Mouse (Mus musculus) adrenal gland, adult 8-10 months (tissue): Measurements from ENCODE around the gene Mrpl14. TPM values are rescaled to one million over a fixed set of nuclear protein-coding genes. Genes with fewer than 3 reads are reported as not detected.

Experiments used
- DNase-seq: peaks from one replicate; pipeline ENCODE4 v3.0.0; 2022
- total RNA-seq, 4 experiments: library from RNA; stranded (reverse); gene quantifications; 2 replicates each; pipeline ENCODE4 v1.2.4; 2022

Mrpl14 gene
- total RNA-seq, 4 experiments from 2014 or later, result 109 to 120 (median 112) TPM

- no peak for DNase-seq
These were observed 3.0 kb downstream of the Mrpl14 start for GRCm38 (mm10) chr17:45689120-45689519.

DNA sequence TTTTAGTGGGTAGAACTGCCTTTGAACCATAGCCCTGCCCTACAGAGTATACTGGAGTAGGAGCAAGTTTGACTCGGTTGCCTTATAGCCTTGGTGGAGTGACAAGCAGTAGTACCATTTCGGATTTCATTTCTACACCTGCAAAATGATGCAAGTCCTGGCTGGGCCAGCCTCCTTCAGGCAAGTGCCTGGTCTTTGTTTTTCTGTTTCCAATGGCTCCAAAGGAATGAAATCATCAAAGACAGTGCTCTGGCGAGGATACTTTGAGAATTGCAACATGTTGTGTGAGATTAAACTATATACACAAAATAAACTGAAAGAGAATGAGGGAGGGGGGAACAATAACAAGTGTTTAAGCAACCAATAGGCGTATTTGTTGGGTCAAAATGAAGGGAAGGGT lies 3.9 kb downstream of the Mrpl14 start:
- no peak for DNase-seq

DNA sequence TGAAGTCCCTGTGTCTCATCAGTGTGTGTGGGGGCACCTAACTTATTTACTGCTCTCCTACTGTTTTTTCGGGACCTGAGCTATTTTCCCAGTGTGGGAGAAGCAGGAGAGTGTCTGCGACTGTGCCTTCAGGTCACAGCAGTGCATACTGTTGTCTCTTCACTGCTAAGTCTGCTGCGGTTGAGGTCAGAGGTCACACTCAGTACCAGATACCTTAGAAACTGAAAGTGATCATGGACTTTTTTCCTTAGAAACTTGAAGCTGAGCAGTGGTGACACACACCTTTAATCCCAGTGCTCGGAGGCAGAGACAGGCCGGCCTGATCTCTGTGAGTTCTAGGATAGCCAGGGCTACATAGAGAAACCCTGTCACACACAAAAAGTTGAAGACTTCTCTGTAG lies 6.0 kb downstream of the Mrpl14 start:
- DNase-seq, result no peak

GRCm38 (mm10) chr17:45693812-45694565 lies 7.9 kb downstream of the Mrpl14 start:
- no peak for DNase-seq

DNA sequence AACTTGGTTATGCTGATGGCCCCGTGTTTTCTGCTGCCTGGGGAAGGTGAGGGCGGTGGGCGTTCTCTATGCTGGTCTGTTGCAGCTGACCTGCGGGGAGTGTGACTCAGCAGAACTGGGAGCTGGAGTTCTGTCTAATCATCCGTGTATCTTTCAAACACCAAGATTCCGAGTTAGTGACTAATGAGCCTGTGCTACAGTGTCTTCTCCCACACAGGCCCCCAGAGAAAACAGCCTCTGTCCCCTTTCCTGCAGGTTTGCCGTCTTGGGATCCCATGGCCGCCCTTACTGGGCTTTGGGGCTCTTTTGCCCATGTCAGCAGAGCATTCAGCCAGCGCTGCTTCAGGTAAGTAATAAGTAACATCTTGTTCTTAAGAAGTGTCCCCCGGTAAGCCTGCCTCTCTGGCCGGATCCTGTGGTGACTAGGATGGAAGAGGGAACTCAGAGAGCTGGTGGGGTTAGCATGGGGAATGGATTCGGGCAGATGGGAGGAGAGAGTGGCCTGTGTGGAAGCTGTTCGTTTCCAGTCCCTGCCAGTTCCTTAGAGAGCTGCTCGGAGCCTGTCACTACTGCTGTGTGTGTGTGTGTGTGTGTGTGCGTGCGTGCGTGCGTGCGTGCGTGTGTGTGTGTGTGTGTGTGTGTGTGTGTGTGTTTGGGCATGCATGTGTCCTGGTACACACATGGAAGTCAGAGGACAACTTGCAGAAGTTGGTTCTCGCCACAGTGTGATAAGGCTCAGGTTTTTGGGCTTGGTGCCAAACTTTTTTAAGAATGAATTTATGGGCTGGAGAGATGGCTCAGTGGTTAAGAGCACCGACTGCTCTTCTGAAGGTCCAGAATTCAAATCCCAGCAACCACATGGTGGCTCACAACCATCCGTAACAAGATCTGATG lies 9.4 kb downstream of the Mrpl14 start:
- no peak for DNase-seq

DNA sequence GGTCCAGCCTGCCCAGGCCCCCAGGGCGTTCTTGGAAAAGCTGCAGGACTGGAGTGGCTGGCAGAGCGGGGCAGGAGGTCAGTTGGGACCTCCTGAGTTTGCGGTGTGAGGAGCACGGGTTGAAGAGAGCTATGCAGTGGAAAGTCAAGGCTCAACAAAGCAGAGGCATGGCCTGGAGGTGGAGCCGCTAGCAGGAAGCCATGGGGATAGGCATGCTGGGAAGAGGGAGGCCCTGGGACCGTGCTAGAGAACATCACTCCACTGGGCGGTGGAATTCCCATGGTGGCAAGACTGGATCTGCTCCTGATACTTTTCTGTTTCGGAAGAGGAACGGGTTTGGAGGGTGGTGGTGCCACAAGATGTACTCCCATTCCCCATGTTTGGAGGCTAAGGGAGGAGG lies 10.9 kb downstream of the Mrpl14 start:
- DNase-seq, result no peak

- DNase-seq, result no peak
These were observed 12.2 kb downstream of the Mrpl14 start for GRCm38 (mm10) chr17:45698368-45698767.

DNA sequence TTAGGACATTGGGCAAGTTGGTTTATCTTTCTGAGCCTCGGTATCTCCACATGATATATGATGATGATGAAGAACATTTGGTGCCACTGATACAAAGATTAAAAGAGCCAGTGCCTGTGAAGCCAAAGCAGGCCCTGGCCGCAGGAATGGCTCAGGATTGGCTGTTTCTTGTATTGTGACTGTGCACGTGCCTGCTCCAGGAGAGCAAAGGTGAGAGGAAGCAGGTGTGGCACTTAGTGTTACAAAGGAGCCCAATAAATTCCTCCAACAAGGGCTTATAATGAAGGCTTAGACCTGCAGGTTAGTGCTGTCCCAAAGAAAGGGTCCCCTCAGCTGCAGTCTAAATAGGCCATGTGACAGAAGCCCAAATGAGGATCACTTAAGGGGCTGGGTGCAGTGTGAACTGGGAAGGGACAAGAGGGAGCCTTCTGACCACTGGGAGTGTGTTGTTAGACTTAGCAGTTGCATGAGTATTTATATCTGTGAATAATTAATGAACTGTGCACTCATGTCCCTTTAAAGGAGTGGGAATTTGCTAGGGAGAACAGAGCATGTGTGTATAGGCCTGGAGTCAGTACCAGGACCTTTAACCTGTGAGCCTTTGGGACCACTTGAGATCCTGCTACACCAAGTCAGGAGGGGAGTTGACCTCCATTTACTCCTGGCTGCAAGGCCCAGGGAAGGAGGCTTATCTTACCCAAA lies 13.1 kb downstream of the Mrpl14 start:
- no peak for DNase-seq

GRCm38 (mm10) chr17:45700496-45701235 lies 14.5 kb downstream of the Mrpl14 start:
- no peak for DNase-seq

- no peak for DNase-seq
These were observed 15.1 kb downstream of the Mrpl14 start for GRCm38 (mm10) chr17:45701236-45701591.

GRCm38 (mm10) chr17:45702254-45702653 lies 16.1 kb downstream of the Mrpl14 start:
- no peak for DNase-seq

- no peak for DNase-seq
These were observed 17.1 kb downstream of the Mrpl14 start for GRCm38 (mm10) chr17:45703187-45703586.

GRCm38 (mm10) chr17:45706796-45707195 lies 20.7 kb downstream of the Mrpl14 start:
- DNase-seq, result no peak

DNA sequence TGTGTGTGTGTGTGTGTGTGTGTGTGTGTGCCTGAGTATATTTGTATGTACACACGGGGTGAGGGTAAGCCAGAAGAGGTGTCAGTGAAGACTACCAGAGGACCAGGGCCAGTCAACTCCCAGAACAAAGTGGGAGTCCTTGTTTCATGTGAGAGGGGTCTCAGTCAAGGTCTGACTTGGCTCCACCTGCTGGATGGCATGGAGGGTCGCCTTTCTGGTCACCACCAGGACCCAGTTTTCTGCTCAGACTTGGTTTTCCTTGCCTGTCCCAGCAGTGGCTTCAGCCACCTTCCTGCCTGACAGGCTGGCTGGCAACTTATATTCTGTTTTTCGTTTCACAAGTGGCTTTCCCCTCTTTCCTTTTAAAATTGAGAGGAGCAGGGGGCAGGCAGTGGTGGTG lies 21.3 kb downstream of the Mrpl14 start:
- DNase-seq, result no peak

- DNase-seq, result no peak
These were observed 22.1 kb downstream of the Mrpl14 start for GRCm38 (mm10) chr17:45708179-45708578.

DNA sequence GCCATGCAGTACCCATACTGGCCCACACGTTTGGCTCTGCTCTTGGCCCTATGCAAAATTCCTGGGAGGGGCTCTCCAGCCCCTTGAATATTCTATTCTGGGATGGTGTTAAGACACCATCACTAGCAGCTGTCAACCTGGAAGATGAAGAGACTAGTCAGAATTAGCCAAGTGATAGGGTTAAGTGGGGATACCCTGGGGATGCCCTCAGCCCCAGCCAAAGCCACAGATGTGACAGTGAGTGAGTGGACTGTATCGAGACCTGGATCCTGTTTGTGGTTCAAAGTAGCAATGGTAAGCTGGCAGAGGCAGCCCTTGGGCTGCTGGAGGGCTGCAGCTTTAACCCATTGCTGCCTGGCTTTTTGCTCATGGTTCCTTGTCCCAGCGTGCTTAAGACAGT lies 23.7 kb downstream of the Mrpl14 start:
- DNase-seq, result no peak

DNA sequence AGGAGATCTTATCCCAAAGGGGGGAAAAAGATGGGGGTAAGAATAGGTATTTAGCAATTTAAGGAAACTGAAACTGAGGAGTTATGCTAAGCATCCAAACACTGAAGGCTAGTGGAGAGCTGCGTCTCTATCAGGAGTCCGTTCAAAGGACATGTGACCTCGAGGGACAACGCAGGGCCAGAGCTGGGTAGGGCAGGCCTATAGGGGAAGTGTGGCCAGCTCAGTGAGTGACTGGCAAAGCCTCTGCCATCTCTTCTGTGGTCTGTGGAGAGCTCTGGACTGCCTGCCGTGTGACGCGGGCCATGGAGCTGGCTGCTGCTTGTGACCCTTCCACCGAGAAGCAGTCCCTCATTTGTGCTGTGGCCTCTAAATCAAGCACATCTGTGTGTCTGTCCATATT lies 24.3 kb downstream of the Mrpl14 start:
- DNase-seq, result no peak

- DNase-seq, result no peak
These were observed 25.4 kb downstream of the Mrpl14 start for GRCm38 (mm10) chr17:45711525-45711924.

GRCm38 (mm10) chr17:45718323-45718722 lies 32.2 kb downstream of the Mrpl14 start:
- peak; percentile 49 for DNase-seq

GRCm38 (mm10) chr17:45723732-45724573 lies 37.8 kb downstream of the Mrpl14 start:
- DNase-seq, result peak; percentile 48

- DNase-seq, result no peak
These were observed 38.4 kb downstream of the Mrpl14 start for GRCm38 (mm10) chr17:45724574-45724921.

DNA sequence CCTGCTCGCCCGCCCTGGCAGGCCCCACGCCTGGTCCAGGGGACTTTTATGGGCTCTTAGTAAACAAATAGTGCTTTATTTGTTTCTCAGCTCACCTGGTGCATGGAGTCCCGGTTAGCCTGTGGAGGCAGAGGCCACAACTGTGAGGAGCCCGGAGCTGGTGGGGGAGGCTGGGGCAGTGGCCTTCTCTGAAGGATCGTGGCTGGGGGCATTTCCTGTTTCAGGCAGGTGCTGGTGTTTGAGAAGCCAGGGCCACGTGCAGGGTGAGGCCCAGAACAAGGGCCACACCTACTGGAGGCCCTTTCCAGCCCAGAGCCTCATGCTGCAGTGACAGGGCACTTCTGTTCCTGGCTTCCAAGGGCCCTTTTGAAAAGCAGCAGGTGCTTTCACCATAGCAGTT lies 40.1 kb downstream of the Mrpl14 start:
- no peak for DNase-seq
